Mouse (Mus musculus) spleen, adult 2 months (tissue): ENCODE measurements around the gene Lrch3.

Source experiments
- CTCF ChIP-seq: fragments of 200-500 bp; IDR thresholded peaks from 2 replicates; pipeline ENCODE4 v1.5.1; 2011; ENCODE audit warnings: mild to moderate bottlenecking, inconsistent platforms; ENCODE audit not compliant: insufficient read depth, insufficient read length, insufficient replicate concordance; ENCODE audit errors: extremely low read depth
- POLR2A ChIP-seq: fragments of 200-500 bp; IDR thresholded peaks from 2 replicates; pipeline ENCODE4 v1.6.1; 2011; ENCODE audit warnings: low read depth, low read length, inconsistent platforms

DNA sequence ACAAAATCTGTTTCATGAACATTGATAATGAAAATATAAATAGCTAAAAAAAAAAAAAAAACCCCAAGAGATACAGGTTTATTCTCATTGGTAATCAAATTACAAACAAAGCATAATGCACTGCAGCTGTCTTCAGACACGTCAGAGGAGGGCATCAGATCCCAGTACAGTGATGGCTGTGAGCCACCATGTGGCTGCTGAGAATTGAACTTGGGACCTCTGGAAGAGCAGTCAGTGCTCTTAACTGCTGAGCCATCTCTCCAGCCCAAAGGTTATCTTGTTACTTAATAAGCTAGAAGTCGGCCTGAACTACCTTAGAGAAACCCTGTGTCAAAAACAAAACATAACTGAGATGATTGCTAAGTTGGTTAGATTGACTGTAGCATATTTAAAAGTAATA, 24.0 kb upstream of the Lrch3 start:
- TF ChIP-seq CTCF = no peak
- TF ChIP-seq POLR2A = no peak
